14 mouse cellular contexts compared by ENCODE assay signal in genomic region chr9:41151491-41151890, GRCm38 (mm10). TPM values are rescaled to one million over a fixed set of nuclear protein-coding genes. Genes with fewer than 3 reads are reported as not detected.
DNase-seq lines count a peak whose midpoint lies in the region; ATAC-seq lines count a peak whose summit lies in the region.
"Had no signal": no experiment of that assay in that cellular context is flagged by ENCODE, and none has a peak within 500 bp of the region (broad histone marks: within the 10 kb centered on the region; RNA-seq: fewer than 3 reads in every experiment).

No protein-coding gene starts in this region.

- no peaks in the 10 kb centered on the region for H3K36me3 ChIP-seq in hindbrain, embryonic 14.5 days (replicated peaks; ENCODE audit: control insufficient read depth, insufficient read depth)
- no peaks in the 10 kb centered on the region for H3K36me3 ChIP-seq in hindbrain, embryonic 13.5 days
- H3K36me3 ChIP-seq in megakaryocyte, embryonic 14.5 days (replicated peaks; ENCODE audit: low read length): peaks cover 80% of the 10 kb centered on the region
- H3K36me3 ChIP-seq: intestine, embryonic 15.5 days; liver, embryonic 13.5 days; midbrain, embryonic 13.5 days; neural tube, embryonic 12.5 days had no signal

- H3K4me2 ChIP-seq in hindbrain, embryonic 14.5 days (replicated peaks): no peak overlapping the region
- no peak overlapping the region for H3K4me2 ChIP-seq in hindbrain, embryonic 13.5 days
- H3K4me2 ChIP-seq: intestine, embryonic 15.5 days; liver, embryonic 13.5 days; midbrain, embryonic 13.5 days; neural tube, embryonic 12.5 days had no signal

- 62% methylated on average over 4 of the region's 4 CpGs for WGBS in hindbrain, embryonic 14.5 days
- 75% methylated on average over 4 of the region's 4 CpGs for WGBS in hindbrain, embryonic 13.5 days

- H3K4me3 ChIP-seq in hindbrain, embryonic 14.5 days (replicated peaks; ENCODE audit: low read length): no peak overlapping the region
- no peak overlapping the region for H3K4me3 ChIP-seq in hindbrain, embryonic 13.5 days
- peak overlapping the region; percentile 83 for H3K4me3 ChIP-seq in megakaryocyte, embryonic 14.5 days (replicated peaks)
- H3K4me3 ChIP-seq: heart, adult 2 months; intestine, embryonic 15.5 days; liver, embryonic 13.5 days; midbrain, embryonic 13.5 days; neural tube, embryonic 12.5 days had no signal

- peak; percentile 43 for DNase-seq in hindbrain, embryonic 14.5 days (ENCODE audit: low spot score)
- peak; percentile 59 to 74 for DNase-seq in cerebellum, postnatal 14 days
- DNase-seq in ovary, adult 18-20 months (ENCODE audit: low spot score): no peak
- DNase-seq in frontal cortex, postnatal 14 days (ENCODE audit: low spot score in 2 of 2): no peak
- DNase-seq: adrenal gland, adult 2 months; heart, adult 2 months; liver, embryonic 13.5 days; lung, postnatal 10 days had no signal

- no peak for ATAC-seq in hindbrain, embryonic 14.5 days (ENCODE audit: low FRiP score)
- ATAC-seq in hindbrain, embryonic 13.5 days (ENCODE audit: low FRiP score): no peak
- no peak for ATAC-seq in megakaryocyte, adult 5-6 weeks (ENCODE audit: poor library complexity, severe bottlenecking)
- ATAC-seq: intestine, embryonic 15.5 days; midbrain, embryonic 13.5 days had no signal

- H3K4me1 ChIP-seq in hindbrain, embryonic 14.5 days (replicated peaks; ENCODE audit: control insufficient read depth, insufficient read depth, low read length): peaks cover 38% of the 10 kb centered on the region
- peaks cover 64% of the 10 kb centered on the region for H3K4me1 ChIP-seq in hindbrain, embryonic 13.5 days (replicated peaks)
- H3K4me1 ChIP-seq in megakaryocyte, embryonic 14.5 days: peaks cover 96% of the 10 kb centered on the region

- H3K27me3 ChIP-seq in hindbrain, embryonic 14.5 days (ENCODE audit: control insufficient read depth, insufficient read depth, low read length): peaks cover 12% of the 10 kb centered on the region
- H3K27me3 ChIP-seq in hindbrain, embryonic 13.5 days: peaks cover 13% of the 10 kb centered on the region
- H3K27me3 ChIP-seq in megakaryocyte, embryonic 14.5 days (replicated peaks): no peaks in the 10 kb centered on the region

- H3K9me3 ChIP-seq in hindbrain, embryonic 14.5 days (ENCODE audit: control insufficient read depth, low read length): no peaks in the 10 kb centered on the region
- H3K9me3 ChIP-seq in hindbrain, embryonic 13.5 days: no peaks in the 10 kb centered on the region
- no peaks in the 10 kb centered on the region for H3K9me3 ChIP-seq in megakaryocyte, embryonic 14.5 days
- H3K9me3 ChIP-seq: intestine, embryonic 15.5 days; liver, embryonic 13.5 days; midbrain, embryonic 13.5 days; neural tube, embryonic 12.5 days had no signal

- no peak overlapping the region for H3K9ac ChIP-seq in hindbrain, embryonic 14.5 days
- no peak overlapping the region for H3K9ac ChIP-seq in hindbrain, embryonic 13.5 days
- H3K9ac ChIP-seq: intestine, embryonic 15.5 days; liver, embryonic 13.5 days; midbrain, embryonic 13.5 days; neural tube, embryonic 12.5 days had no signal

- no peak overlapping the region for H3K27ac ChIP-seq in hindbrain, embryonic 14.5 days
- H3K27ac ChIP-seq in hindbrain, embryonic 13.5 days: no peak overlapping the region
- H3K27ac ChIP-seq: heart, adult 2 months; intestine, embryonic 15.5 days; liver, embryonic 13.5 days; midbrain, embryonic 13.5 days; neural tube, embryonic 12.5 days had no signal

RNA-seq across cellular contexts. Expression of gene Ubash3b, which starts 10.0 kb away (rescaled TPM):
- polyA plus RNA-seq in hindbrain, embryonic 14.5 days (2014; fragmentation: Nextera tagmentation; extraction: Ambion mirVana): 27.6 and 32.1 TPM in 2 replicates
- 17.3 and 18.2 TPM in 2 replicates for polyA plus RNA-seq in hindbrain, embryonic 13.5 days (2015; fragmentation: Nextera tagmentation; extraction: Ambion mirVana)
- 85.5 and 255 TPM in 2 replicates for polyA plus RNA-seq in megakaryocyte, embryonic 14.5 days (2012; ENCODE audit: insufficient read depth, low replicate concordance)
- 21.6 and 26.5 TPM in 2 replicates for total RNA-seq in megakaryocyte, adult 5-6 weeks (2015)
- 14.8 and 15.1 TPM in 2 replicates for total RNA-seq in megakaryocyte, adult 5-6 weeks (2017)

Comparison
In these comparisons a context has a peak if more than half of its experiments do, and no peak if none do; other contexts are left out.
1. DNase-seq: peak in hindbrain, embryonic 14.5 days (single experiment) and cerebellum, postnatal 14 days (2 of 2); none in ovary, adult 18-20 months (single experiment) and frontal cortex, postnatal 14 days (0 of 2).